Mouse (Mus musculus) intestine, embryonic 15.5 days (tissue): ENCODE measurements at regions not wholly inside any gene's neighbourhood (a gene's known extent, or its start where the extent isn't known, plus 50 kb on each side); places are given as distances from the start of the nearest gene placed in this dataset.

Experiments
- ATAC-seq: fragments of 200-750 bp; cut with Nextera tagmentation; 2 replicates; pipeline ENCODE4 v1.8.0; 2017; ENCODE audit warnings: moderate TSS enrichment, moderate library complexity
- H3K27ac ChIP-seq: fragments of 300-500 bp; sonication (generic); 2 replicates; pipeline ENCODE4 v1.5.1; 2015; ENCODE audit warnings: mild to moderate bottlenecking, inconsistent platforms
- H3K27me3 ChIP-seq: fragments of 300-500 bp; sonication (generic); replicated peaks from 2 replicates; pipeline ENCODE4 v1.6.1; 2015; ENCODE audit warnings: inconsistent platforms
- H3K36me3 ChIP-seq: fragments of 300-500 bp; sonication (generic); 2 replicates; pipeline ENCODE4 v1.6.1; 2015; ENCODE audit warnings: inconsistent platforms
- H3K4me1 ChIP-seq: fragments of 300-500 bp; sonication (generic); replicated peaks from 2 replicates; pipeline ENCODE4 v1.6.1; 2015; ENCODE audit warnings: inconsistent platforms
- H3K4me2 ChIP-seq: fragments of 300-500 bp; sonication (generic); replicated peaks from 2 replicates; pipeline ENCODE4 v1.6.1; 2015; ENCODE audit warnings: mild to moderate bottlenecking, inconsistent platforms
- H3K4me3 ChIP-seq: fragments of 300-500 bp; sonication (generic); replicated peaks from 2 replicates; pipeline ENCODE4 v1.5.1; 2015; ENCODE audit warnings: inconsistent platforms
- H3K9ac ChIP-seq: fragments of 300-500 bp; sonication (generic); 2 replicates; pipeline ENCODE4 v1.6.1; 2015; ENCODE audit warnings: inconsistent platforms
- H3K9me3 ChIP-seq: fragments of 300-500 bp; sonication (generic); 2 replicates; pipeline ENCODE4 v1.6.1; 2016; ENCODE audit warnings: inconsistent platforms
- WGBS: fragments of 180-500 bp; shearing (Covaris S2); methylation state at CpG from one replicate; pipeline ENCODE4 v1.1.7; 2015; 5-methylcytosine and 5-hydroxymethylcytosine counted together

GRCm38 (mm10) chr16:93281715-93282114, 322.1 kb downstream of the Setd4 start:
- Histone ChIP-seq H3K27ac (no peak overlapping the region), H3K9ac (no peak overlapping the region), H3K4me2 (no peak overlapping the region), H3K4me1 (no peaks in the 10 kb centered on the region), H3K27me3 (no peaks in the 10 kb centered on the region), H3K9me3 (no peaks in the 10 kb centered on the region), H3K36me3 (no peaks in the 10 kb centered on the region), H3K4me3 (no peak overlapping the region)
- WGBS, result 31% methylated on average over 1 of the region's 1 CpGs
- ATAC-seq, result no peak

GRCm38 (mm10) chr16:93272636-93273035, 331.2 kb downstream of the Setd4 start:
- Histone ChIP-seq H3K9me3 (no peaks in the 10 kb centered on the region), H3K27me3 (no peaks in the 10 kb centered on the region), H3K4me3 (no peak overlapping the region), H3K4me1 (no peaks in the 10 kb centered on the region), H3K4me2 (no peak overlapping the region), H3K9ac (no peak overlapping the region), H3K27ac (no peak overlapping the region), H3K36me3 (no peaks in the 10 kb centered on the region)
- 41% methylated on average over 8 of the region's 8 CpGs for WGBS
- ATAC-seq, result no peak

- no peak overlapping the region for H3K4me3 ChIP-seq
- H3K4me2 ChIP-seq, result no peak overlapping the region
- no peaks in the 10 kb centered on the region for H3K9me3 ChIP-seq
- WGBS, result 48% methylated on average over 6 of the region's 6 CpGs
- H3K4me1 ChIP-seq, result no peaks in the 10 kb centered on the region
- no peak for ATAC-seq
- H3K27me3 ChIP-seq, result no peaks in the 10 kb centered on the region
- H3K27ac ChIP-seq, result no peak overlapping the region
- H3K36me3 ChIP-seq, result no peaks in the 10 kb centered on the region
- H3K9ac ChIP-seq, result no peak overlapping the region
These were observed 331.7 kb downstream of the Setd4 start for GRCm38 (mm10) chr16:93272146-93272545.

- no peak overlapping the region for H3K4me3 ChIP-seq
- no peaks in the 10 kb centered on the region for H3K9me3 ChIP-seq
- no peak overlapping the region for H3K27ac ChIP-seq
- no peaks in the 10 kb centered on the region for H3K36me3 ChIP-seq
- no peak overlapping the region for H3K4me2 ChIP-seq
- ATAC-seq, result no peak
- no peak overlapping the region for H3K9ac ChIP-seq
- no peaks in the 10 kb centered on the region for H3K4me1 ChIP-seq
- H3K27me3 ChIP-seq, result no peaks in the 10 kb centered on the region
- WGBS, result 66% methylated on average over 4 of the region's 4 CpGs
These were observed 339.7 kb downstream of the Setd4 start for GRCm38 (mm10) chr16:93264061-93264585.

DNA sequence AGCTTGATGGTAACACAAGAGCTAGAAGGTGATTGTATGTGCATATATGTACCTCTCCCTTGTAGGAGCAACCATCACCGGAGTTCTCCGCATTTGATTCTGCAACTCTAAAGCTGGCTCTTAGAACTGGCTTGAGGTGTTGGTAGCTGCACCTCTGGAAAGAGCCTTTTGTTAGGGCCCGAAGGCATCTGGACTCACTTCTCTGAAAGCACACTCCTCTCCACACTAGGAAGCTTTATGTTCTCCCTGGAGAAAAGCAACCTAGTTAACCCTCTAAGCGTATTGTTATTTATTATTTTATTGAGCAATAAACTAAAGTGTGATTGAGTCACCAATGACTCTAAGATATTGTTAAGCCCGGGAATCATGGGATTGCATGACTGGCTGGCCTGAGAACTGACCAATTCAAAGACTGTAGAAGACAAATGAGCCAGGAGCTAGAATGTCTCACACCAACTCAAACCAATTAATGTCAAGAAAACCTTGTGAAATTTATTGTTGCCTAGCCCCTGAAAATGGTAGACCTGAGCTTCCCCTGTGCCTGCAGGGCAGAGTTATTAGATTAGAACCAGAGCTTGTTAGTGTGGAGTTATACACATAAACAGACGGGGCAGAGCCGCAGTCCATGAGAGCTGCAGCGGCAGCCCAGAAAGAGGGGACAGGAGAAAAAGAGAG, 340.6 kb downstream of the Setd4 start:
- Histone ChIP-seq H3K27ac (no peak overlapping the region), H3K27me3 (no peaks in the 10 kb centered on the region), H3K9me3 (no peaks in the 10 kb centered on the region), H3K4me1 (no peaks in the 10 kb centered on the region), H3K4me2 (no peak overlapping the region), H3K36me3 (no peaks in the 10 kb centered on the region), H3K9ac (no peak overlapping the region), H3K4me3 (no peak overlapping the region)
- ATAC-seq, result no peak
- 59% methylated on average over 8 of the region's 8 CpGs for WGBS

DNA sequence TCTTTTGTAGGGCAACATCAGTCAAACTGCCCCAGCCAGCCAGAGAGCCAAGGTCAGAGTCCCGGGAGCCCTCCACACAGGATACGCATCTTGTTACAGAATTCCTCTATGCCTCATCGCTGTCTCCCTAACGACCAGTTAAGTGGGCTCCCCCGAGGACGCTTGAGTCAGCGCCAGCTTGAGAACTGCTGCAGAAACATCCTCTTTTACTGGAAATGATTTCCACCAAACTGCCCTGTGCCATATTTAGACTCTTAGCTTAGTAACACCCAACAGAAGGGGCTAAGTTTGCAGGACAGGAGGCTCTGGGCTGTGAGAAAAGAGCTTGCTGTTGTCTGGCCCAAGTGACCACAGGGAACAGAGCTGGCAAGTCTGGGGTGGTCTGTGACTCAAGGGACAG, 357.0 kb downstream of the Setd4 start:
- no peaks in the 10 kb centered on the region for H3K36me3 ChIP-seq
- 34% methylated on average over 7 of the region's 7 CpGs for WGBS
- no peaks in the 10 kb centered on the region for H3K9me3 ChIP-seq

DNA sequence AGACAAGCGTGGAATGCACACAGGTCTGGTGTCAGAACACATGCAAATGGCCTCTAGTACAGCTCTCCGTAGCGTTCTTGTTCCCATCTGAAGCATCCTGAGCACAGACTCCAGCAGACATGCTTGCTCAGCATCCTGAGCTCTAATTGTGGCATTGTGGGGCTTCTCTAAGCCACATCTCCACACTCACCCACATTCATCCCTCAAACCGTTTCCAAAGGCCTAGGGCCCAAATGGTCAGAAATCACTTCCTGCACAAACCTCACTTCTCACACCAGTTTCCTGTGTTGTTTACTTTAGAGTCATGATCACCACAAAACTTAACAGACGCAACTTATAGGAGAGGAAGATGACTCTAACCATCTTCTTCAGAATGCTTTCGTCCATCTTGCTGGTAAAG, 358.1 kb downstream of the Setd4 start:
- 75% methylated on average over 6 of the region's 6 CpGs for WGBS
- no peak for ATAC-seq
- Histone ChIP-seq H3K4me3 (no peak overlapping the region), H3K9me3 (no peaks in the 10 kb centered on the region), H3K36me3 (no peaks in the 10 kb centered on the region), H3K4me1 (no peaks in the 10 kb centered on the region), H3K27ac (no peak overlapping the region), H3K27me3 (no peaks in the 10 kb centered on the region), H3K4me2 (no peak overlapping the region), H3K9ac (no peak overlapping the region)

More for the DNA sequence above, 357.0 kb downstream of the Setd4 start:
- no peak overlapping the region for H3K27ac ChIP-seq
- no peak for ATAC-seq
- H3K4me1 ChIP-seq, result no peaks in the 10 kb centered on the region
- no peaks in the 10 kb centered on the region for H3K27me3 ChIP-seq
- no peak overlapping the region for H3K9ac ChIP-seq
- H3K4me3 ChIP-seq, result no peak overlapping the region
- H3K4me2 ChIP-seq, result no peak overlapping the region

DNA sequence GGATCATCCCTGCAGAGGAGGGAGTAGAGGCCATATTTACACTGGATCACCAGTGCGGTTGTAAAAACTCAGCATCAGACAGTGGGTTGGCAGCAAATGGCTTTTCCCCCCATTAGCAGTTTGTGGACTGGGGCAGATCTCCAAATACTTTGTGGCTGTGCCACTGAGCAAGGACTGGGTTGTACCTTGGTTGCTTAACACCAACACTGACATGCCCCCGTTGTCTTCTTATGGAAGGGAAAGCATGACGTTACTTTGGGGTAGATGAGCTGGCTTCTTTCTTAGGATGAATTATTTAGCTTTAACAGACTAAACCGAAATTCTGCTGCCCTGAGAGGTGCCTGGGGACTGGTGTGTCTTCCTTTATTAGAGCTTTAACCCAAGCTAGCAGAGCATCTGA, 365.0 kb downstream of the Setd4 start:
- ATAC-seq, result no peak
- no peaks in the 10 kb centered on the region for H3K27me3 ChIP-seq
- no peaks in the 10 kb centered on the region for H3K4me1 ChIP-seq
- H3K4me2 ChIP-seq, result no peak overlapping the region
- H3K4me3 ChIP-seq, result no peak overlapping the region
- no peak overlapping the region for H3K9ac ChIP-seq
- H3K9me3 ChIP-seq, result no peaks in the 10 kb centered on the region
- no peaks in the 10 kb centered on the region for H3K36me3 ChIP-seq
- H3K27ac ChIP-seq, result no peak overlapping the region
- 84% methylated on average over 4 of the region's 4 CpGs for WGBS

DNA sequence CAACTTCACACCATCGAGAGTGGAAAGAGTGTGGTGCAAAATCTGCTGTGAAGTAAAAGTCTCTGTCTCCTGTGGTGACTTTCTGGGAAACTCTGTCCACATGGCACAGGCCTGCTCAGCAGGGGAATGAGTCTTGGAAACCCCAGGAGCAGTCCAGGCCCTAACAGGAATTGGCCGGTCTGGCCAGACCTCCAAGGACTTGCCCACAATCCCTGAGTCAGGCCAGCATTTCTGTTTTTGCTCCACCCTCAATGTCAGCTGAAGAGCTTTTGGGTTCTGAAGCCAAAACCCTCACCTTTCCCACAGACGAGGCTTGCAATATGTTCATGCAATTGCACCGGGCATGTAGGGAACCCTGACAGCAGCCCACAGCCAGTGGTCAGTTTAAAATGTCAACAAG, 365.5 kb downstream of the Setd4 start:
- H3K4me1 ChIP-seq, result no peaks in the 10 kb centered on the region
- no peaks in the 10 kb centered on the region for H3K36me3 ChIP-seq
- H3K9me3 ChIP-seq, result no peaks in the 10 kb centered on the region
- H3K4me3 ChIP-seq, result no peak overlapping the region
- WGBS, result 85% methylated on average over 4 of the region's 4 CpGs
- H3K27ac ChIP-seq, result no peak overlapping the region
- no peak for ATAC-seq
- no peak overlapping the region for H3K4me2 ChIP-seq
- no peaks in the 10 kb centered on the region for H3K27me3 ChIP-seq
- H3K9ac ChIP-seq, result no peak overlapping the region

DNA sequence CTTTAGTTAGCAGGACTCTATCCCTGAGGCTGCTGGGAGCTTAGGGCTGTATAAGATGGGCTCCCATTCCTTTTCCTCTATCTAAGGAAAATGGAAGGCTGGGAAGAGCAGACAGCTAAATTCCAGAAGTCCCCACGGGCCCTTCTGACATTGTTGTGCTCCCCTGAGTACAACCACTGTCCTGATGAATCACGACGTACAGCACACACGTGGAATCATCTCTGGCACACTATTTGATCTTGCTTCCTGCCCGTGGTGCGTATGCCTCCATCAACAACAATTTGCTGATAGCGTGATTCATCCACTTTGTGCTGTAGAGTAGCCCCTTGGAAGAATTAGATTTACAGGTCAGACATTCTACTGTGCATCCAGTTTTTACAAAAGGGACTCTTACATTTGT, 378.2 kb downstream of the Setd4 start:
- 76% methylated on average over 7 of the region's 7 CpGs for WGBS
- no peak for ATAC-seq

GRCm38 (mm10) chr16:93225196-93225595, 378.7 kb downstream of the Setd4 start:
- 85% methylated on average over 2 of the region's 2 CpGs for whole genome bisulfite sequencing
- Histone ChIP-seq H3K9ac (no peak overlapping the region), H3K36me3 (no peaks in the 10 kb centered on the region), H3K4me2 (no peak overlapping the region), H3K9me3 (no peaks in the 10 kb centered on the region), H3K4me3 (no peak overlapping the region), H3K27me3 (no peaks in the 10 kb centered on the region), H3K27ac (no peak overlapping the region), H3K4me1 (no peaks in the 10 kb centered on the region)
- ATAC-seq, result no peak

More for the DNA sequence above, 378.2 kb downstream of the Setd4 start:
- H3K4me2 ChIP-seq, result no peak overlapping the region
- H3K27ac ChIP-seq, result no peak overlapping the region
- no peak overlapping the region for H3K4me3 ChIP-seq
- H3K4me1 ChIP-seq, result no peaks in the 10 kb centered on the region
- H3K27me3 ChIP-seq, result no peaks in the 10 kb centered on the region
- no peak overlapping the region for H3K9ac ChIP-seq
- no peaks in the 10 kb centered on the region for H3K9me3 ChIP-seq
- H3K36me3 ChIP-seq, result no peaks in the 10 kb centered on the region

DNA sequence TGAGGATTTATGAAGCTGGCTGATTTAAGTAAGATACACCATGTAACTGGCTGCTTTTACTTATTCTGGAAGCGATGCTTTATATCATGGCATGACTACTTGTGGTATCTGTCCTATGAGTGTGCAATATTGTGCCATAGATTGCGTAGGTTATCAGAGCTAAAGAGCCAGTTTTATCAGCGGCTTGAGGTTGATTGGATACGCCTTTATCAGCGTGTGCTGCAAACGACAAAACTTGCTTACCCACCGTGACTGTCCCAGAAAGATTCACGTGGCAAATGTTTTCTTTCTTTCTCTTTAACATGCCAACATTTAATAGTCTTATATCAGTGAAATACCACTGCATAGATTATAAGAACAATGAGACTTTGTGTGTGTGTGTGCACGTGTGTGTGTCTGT, 384.1 kb downstream of the Setd4 start:
- Histone ChIP-seq H3K36me3 (no peaks in the 10 kb centered on the region), H3K9me3 (no peaks in the 10 kb centered on the region), H3K27me3 (peaks cover 6% of the 10 kb centered on the region; the same call in 1 of the 2 replicates), H3K27ac (no peak overlapping the region), H3K9ac (no peak overlapping the region), H3K4me2 (no peak overlapping the region), H3K4me3 (no peak overlapping the region), H3K4me1 (0 out of 2 replicates have a peak, but pooled peaks cover 2% of the 10 kb centered on the region)
- WGBS, result 78% methylated on average over 9 of the region's 9 CpGs
- no peak for ATAC-seq

DNA sequence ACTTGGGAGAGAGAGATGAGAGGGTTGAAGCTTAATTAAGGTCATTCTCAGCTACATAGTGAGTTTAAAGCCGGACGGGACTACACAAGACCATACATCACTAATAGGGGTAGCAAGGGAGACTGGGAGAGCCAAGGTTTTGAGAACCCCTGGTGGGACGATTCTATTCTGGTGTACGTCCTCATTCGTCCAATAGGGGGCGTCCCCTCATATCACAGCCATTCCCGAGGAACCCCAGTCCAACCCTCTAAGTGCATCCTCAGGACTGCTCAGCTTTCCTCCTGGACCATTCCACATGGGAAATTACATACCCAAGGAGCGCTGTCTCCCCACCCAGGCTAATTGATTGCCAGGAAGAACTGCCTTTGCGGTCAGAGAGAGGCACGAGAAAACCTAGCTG, 385.5 kb downstream of the Setd4 start:
- no peaks in the 10 kb centered on the region for H3K9me3 ChIP-seq
- no peak overlapping the region for H3K4me3 ChIP-seq
- H3K27ac ChIP-seq, result no peak overlapping the region
- H3K4me1 ChIP-seq, result 0 out of 2 replicates have a peak, but pooled peaks cover 2% of the 10 kb centered on the region
- no peak overlapping the region for H3K9ac ChIP-seq
- no peak overlapping the region for H3K4me2 ChIP-seq
- H3K27me3 ChIP-seq, result peaks cover 6% of the 10 kb centered on the region; the same call in 1 of the 2 replicates
- ATAC-seq, result no peak
- H3K36me3 ChIP-seq, result no peaks in the 10 kb centered on the region
- WGBS, result 63% methylated on average over 10 of the region's 10 CpGs
